10 mouse cellular contexts compared by ENCODE assay signal in the genomic region with DNA sequence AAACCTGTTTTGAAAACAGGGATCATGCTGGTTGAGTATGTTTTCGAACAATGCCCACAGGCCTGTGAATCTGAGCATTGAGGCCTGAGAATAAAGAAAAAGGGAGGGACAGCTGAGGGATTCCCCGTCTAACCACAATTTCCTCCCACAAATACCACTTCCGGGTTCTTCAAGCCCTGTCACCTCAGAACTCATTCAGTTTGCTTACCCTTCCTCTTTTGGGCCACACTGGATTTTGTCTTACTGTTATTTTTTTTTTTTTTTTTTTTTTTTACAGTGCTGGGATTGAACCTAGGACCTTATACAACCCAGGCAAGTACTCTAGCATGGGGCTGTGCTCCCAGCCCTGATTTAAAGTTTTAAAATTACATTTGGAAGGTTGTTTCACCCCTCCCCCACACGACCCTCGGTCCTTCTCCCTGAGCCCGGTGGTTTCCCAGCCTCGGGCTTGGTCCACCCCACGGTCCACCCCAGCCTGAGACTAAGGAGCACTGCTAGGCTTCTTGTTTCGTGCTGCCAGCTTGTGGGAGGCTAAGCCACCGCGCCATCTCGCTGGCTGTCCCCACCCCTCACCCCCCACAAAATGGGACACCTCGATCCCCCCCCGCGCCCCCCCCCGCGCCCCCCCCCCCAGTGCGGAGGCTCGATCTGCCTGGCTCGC. TPM values are rescaled to one million over a fixed set of nuclear protein-coding genes. Genes with fewer than 3 reads are reported as not detected.
A peak's percentile ranks its signal among the peaks of the same experiment; 100 is the strongest.
DNase-seq lines count a peak whose midpoint lies in the region; ATAC-seq lines count a peak whose summit lies in the region.
"Had no signal": no experiment of that assay in that cellular context is flagged by ENCODE, and none has a peak within 500 bp of the region (broad histone marks: within the 10 kb centered on the region; RNA-seq: fewer than 3 reads in every experiment).

No protein-coding gene starts in this region.

- no peaks in the 10 kb centered on the region for H3K4me1 ChIP-seq in liver, embryonic 12.5 days
- H3K4me1 ChIP-seq in liver, embryonic 11.5 days (replicated peaks; ENCODE audit: control insufficient read depth, insufficient read depth, low read length), result no peaks in the 10 kb centered on the region
- H3K4me1 ChIP-seq: embryonic facial prominence, embryonic 15.5 days; liver, embryonic 15.5 days had no signal

- WGBS in liver, embryonic 12.5 days (ENCODE audit: insufficient replicate concordance), result 19% methylated on average over 17 of the region's 20 CpGs
- 38% methylated on average over 15 of the region's 20 CpGs for WGBS in liver, embryonic 11.5 days

- peaks cover 39% of the 10 kb centered on the region for H3K27me3 ChIP-seq in liver, embryonic 12.5 days (replicated peaks)
- H3K27me3 ChIP-seq in liver, embryonic 11.5 days (replicated peaks; ENCODE audit: control insufficient read depth, insufficient read depth, low read length), result peaks cover 4% of the 10 kb centered on the region
- H3K27me3 ChIP-seq: embryonic facial prominence, embryonic 15.5 days had no signal

- no peaks in the 10 kb centered on the region for H3K36me3 ChIP-seq in liver, embryonic 12.5 days
- H3K36me3 ChIP-seq in liver, embryonic 11.5 days (ENCODE audit: control insufficient read depth, insufficient read depth, low read length), result no peaks in the 10 kb centered on the region
- H3K36me3 ChIP-seq: embryonic facial prominence, embryonic 15.5 days; liver, embryonic 15.5 days had no signal

- peak; percentile 23 for DNase-seq in cerebellum, adult 11 months
- DNase-seq in liver, embryonic 11.5 days (ENCODE audit: low spot score), result no peak
- peak; percentile 34 to 47 for DNase-seq in cerebellum, postnatal 14 days
- DNase-seq in layer of hippocampus, adult 18-20 months (ENCODE audit: low spot score in 2 of 2), result no peak
- DNase-seq in layer of hippocampus, postnatal 14 days (ENCODE audit: low spot score in 2 of 2), result no peak

- no peak overlapping the region for H3K4me2 ChIP-seq in liver, embryonic 12.5 days
- H3K4me2 ChIP-seq in liver, embryonic 11.5 days, result no peak overlapping the region
- H3K4me2 ChIP-seq: embryonic facial prominence, embryonic 15.5 days; liver, embryonic 15.5 days had no signal

- no peak overlapping the region for H3K9ac ChIP-seq in liver, embryonic 12.5 days
- no peak overlapping the region for H3K9ac ChIP-seq in liver, embryonic 11.5 days (ENCODE audit: low read depth, low read length)
- H3K9ac ChIP-seq: embryonic facial prominence, embryonic 15.5 days; liver, embryonic 15.5 days had no signal

- no peaks in the 10 kb centered on the region for H3K9me3 ChIP-seq in liver, embryonic 12.5 days (replicated peaks)
- no peaks in the 10 kb centered on the region for H3K9me3 ChIP-seq in liver, embryonic 11.5 days (ENCODE audit: control insufficient read depth, low read length)
- H3K9me3 ChIP-seq: embryonic facial prominence, embryonic 15.5 days; liver, embryonic 15.5 days had no signal

- H3K4me3 ChIP-seq in liver, embryonic 12.5 days, result no peak overlapping the region
- H3K4me3 ChIP-seq in liver, embryonic 11.5 days (ENCODE audit: low read depth, low read length), result no peak overlapping the region
- H3K4me3 ChIP-seq: embryonic facial prominence, embryonic 15.5 days; liver, embryonic 15.5 days had no signal

- ATAC-seq in cerebellum, adult (ENCODE audit: insufficient number of reproducible peaks, low FRiP score, low TSS enrichment), result no peak
- 0 out of 2 replicates have a peak, but pooled peaks have one; percentile 24 for ATAC-seq in liver, embryonic 12.5 days
- ATAC-seq in liver, embryonic 11.5 days (replicated peaks; ENCODE audit: low FRiP score), result no peak
- peak; percentile 90 for ATAC-seq in monocyte, adult 5-6 weeks (replicated peaks; ENCODE audit: insufficient number of reproducible peaks, low FRiP score, low TSS enrichment, poor library complexity, severe bottlenecking)

- no peak overlapping the region for H3K27ac ChIP-seq in liver, embryonic 12.5 days
- no peak overlapping the region for H3K27ac ChIP-seq in liver, embryonic 11.5 days (ENCODE audit: low read depth, low read length)
- H3K27ac ChIP-seq: embryonic facial prominence, embryonic 15.5 days; liver, embryonic 15.5 days had no signal

RNA-seq across cellular contexts. Expression of gene Yap1, which starts 13.0 kb away (rescaled TPM):
- 8.3 and 8.7 TPM in 2 replicates for polyA plus RNA-seq in liver, embryonic 12.5 days (2016; fragmentation: Nextera tagmentation; extraction: Ambion mirVana)
- polyA plus RNA-seq in liver, embryonic 11.5 days (2014; fragmentation: Nextera tagmentation; extraction: Ambion mirVana), result 11.8 and 12.4 TPM in 2 replicates
- 0.78 to 2.3 TPM in 2 of 3 replicates, not detected in the other for total RNA-seq in monocyte, adult 5-6 weeks (2017)
- 10 to 100 TPM; 16.9 to 20.7 TPM for total RNA-seq in layer of hippocampus, adult 18-20 months (2021)
- total RNA-seq in layer of hippocampus, postnatal 14 days (2021), result 10 to 100 TPM; 15.9 to 16.9 TPM

RNA-seq across cellular contexts. Expression of gene Cfap300, which starts 25.2 kb away (rescaled TPM):
- polyA plus RNA-seq in liver, embryonic 12.5 days (2016; fragmentation: Nextera tagmentation; extraction: Ambion mirVana), result 2.7 and 2.8 TPM in 2 replicates
- polyA plus RNA-seq in liver, embryonic 11.5 days (2014; fragmentation: Nextera tagmentation; extraction: Ambion mirVana), result 6.1 and 6.7 TPM in 2 replicates
- not detected in 3 replicates for total RNA-seq in monocyte, adult 5-6 weeks (2017)
- total RNA-seq in layer of hippocampus, adult 18-20 months (2021), result 10 to 100 TPM in 1 of 2 experiments, 1 to 10 TPM in 1; 9.8 to 11.6 TPM
- 1 to 10 TPM; 9.1 to 9.4 TPM for total RNA-seq in layer of hippocampus, postnatal 14 days (2021)

Comparison
In these comparisons a context has a peak if more than half of its experiments do, and no peak if none do; other contexts are left out.
1. ATAC-seq: peak in liver, embryonic 12.5 days (single experiment) and monocyte, adult 5-6 weeks (single experiment); none in cerebellum, adult (single experiment) and liver, embryonic 11.5 days (single experiment).
2. DNase-seq: peak in cerebellum, adult 11 months (single experiment) and cerebellum, postnatal 14 days (2 of 2); none in liver, embryonic 11.5 days (single experiment), layer of hippocampus, adult 18-20 months (0 of 2) and layer of hippocampus, postnatal 14 days (0 of 2).